Mouse (Mus musculus): ENCODE measurements at regions not wholly inside any gene's neighbourhood (a gene's known extent, or its start where the extent isn't known, plus 50 kb on each side); places are given as distances from the start of the nearest gene placed in this dataset.

DNA sequence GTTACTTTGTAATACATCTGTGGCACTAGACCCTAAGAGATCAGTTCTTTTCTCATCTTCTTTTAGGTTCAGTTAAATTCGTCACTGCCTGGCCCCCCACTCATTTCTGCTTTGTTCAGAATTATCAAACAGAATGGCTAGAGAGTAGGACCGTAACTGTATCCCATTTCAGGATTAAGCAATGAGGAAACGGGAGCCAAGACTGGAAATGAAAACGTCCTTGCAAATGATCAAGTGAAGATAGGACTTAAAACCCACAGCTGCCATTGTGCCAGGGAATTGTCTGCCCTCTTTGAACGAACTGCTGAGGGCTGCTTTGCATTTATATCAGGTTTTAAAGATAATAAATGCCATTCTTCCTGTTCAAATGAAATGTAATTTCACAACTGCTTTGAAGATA lies 133.7 kb upstream of the Peli2 start:
- no peak for DNase-seq (ENCODE audit: low spot score)
- intact Hi-C loops (cut with DNase I), result no loop called here

DNA sequence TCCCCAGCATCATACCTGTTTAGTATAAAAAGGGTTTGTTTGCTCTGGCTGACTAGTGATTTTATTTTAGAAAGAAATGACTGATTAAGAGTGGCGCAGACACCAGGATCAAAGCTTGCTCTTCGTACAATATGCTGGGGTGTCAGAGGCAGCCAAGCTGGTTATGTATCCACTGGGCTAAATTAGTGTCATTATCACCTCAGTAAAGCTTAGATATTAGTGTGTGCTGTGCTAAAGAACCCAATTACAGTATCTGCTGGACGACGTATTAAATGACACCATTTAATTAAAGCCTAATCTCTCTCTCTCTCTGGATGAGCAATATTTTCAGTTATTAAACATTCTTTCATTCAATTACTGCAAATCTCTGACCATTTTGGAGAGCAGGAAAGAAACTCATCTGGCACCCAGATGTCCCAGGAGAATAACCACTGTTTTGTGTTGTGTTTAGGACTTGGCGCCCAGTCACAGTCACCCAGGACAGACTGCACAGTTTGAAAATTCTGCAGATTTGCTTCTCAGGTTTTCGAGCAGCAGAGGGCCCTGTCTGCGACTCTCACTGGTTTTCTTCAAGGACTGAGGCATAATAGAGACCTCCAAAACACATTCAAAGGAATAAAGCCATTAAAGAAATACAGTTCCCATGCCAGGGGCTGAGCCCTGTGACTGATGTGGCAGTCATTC lies 133.1 kb upstream of the Peli2 start:
- no peak for DNase-seq (ENCODE audit: low spot score)
- intact Hi-C loops (cut with DNase I), result no loop called here

DNA sequence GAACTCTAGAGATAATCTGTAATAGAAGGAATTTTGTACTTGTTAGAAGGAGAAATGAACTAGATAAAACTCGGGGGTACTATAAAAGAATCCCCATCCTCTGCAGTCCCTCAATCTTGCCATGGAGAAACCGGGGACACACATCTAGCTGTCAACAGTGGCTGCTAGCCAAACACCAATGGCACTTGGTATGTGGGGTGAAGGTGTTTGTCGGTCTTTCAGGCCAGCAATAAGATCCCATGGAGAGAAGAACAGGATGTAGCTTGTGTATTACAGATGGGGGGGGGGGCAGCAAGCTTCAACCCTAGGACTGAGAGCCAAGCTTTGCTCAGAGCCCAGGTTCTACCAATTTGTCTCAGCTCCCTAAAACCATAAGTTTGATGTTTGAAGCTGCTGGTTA lies 132.5 kb upstream of the Peli2 start:
- intact Hi-C loops (cut with DNase I), result no loop called here
- no peak for DNase-seq (ENCODE audit: low spot score)

DNA sequence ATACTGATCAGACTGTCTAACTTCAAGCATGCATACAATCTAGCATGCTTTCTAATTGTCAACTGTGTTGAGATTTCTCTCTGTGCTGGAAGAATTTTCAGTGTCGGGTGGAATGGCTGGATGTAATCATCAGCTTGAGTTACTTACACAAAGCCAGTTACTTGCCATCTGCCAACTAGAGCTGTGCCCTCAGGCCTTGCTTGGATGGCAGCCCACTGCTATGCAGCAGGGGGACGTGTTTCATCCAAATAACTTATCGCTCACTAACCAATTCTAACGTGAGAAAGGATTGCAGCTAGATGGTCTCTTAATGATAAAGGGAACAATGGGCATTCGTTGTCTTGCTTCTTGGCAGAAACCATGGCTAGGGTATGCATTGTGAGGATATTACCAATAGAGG lies 131.3 kb upstream of the Peli2 start:
- no peak for DNase-seq (ENCODE audit: low spot score)
- intact Hi-C loops (cut with DNase I), result no loop called here

DNA sequence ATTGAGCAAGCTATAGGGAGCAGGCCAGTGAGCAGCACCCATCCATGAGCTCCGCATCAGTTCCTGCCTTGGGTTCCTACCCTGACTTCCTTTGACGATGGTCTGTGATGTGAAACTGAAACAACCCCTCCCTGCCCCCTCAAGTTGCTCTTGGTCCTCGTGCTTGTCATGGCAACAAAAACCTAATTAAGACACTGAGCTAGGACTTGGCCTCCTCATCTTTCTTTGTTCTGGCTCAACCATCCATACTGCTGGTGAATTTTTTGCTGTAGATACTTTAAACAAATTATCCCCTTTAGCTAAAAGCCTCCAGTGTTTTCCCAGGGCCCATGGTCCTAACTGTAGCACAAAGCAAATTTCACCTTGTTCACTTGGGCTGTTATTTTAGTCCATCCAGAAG lies 129.9 kb upstream of the Peli2 start:
- no peak for DNase-seq (ENCODE audit: low spot score)
- intact Hi-C loops (cut with DNase I), result no loop called here

DNA sequence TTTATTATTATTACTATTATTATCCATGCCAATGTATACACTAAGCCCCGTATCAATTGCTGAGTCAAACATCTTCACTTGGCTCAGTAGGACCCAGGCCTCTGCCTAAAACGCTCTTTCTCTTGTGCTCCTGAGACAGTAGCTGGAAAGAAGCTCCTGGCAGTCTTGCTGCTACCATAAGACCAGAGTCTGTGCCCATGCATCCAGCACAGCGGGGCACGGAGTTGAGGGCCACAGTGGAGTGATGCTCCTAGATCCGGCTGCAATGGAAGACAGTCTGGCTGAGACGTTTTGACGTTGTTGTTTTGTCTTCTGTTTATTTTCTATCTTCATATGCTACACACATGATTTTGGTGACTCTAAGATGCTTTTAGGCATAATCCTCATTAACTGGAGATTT lies 129.1 kb upstream of the Peli2 start:
- intact Hi-C loops (cut with DNase I), result no loop called here
- no peak for DNase-seq (ENCODE audit: low spot score)

DNA sequence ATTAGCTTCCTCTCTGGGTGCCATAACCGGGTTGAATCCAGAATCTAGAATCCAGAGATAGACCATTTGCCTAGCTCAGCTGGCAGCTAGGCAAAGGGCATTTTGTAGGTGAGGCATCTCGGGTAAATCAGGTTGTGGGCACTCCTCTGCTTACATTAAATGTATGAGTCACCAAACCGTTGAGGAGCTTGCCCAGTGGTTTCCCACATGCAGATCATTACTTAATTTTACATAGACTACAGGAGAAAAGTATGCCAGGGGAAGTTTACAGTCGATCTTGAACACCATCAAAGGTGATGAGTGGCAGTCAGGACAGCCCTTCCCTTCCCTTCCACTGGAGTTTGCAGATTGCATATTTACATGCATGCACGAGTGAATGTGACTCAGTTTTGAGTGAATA lies 128.5 kb upstream of the Peli2 start:
- intact Hi-C loops (cut with DNase I), result no loop called here

DNA sequence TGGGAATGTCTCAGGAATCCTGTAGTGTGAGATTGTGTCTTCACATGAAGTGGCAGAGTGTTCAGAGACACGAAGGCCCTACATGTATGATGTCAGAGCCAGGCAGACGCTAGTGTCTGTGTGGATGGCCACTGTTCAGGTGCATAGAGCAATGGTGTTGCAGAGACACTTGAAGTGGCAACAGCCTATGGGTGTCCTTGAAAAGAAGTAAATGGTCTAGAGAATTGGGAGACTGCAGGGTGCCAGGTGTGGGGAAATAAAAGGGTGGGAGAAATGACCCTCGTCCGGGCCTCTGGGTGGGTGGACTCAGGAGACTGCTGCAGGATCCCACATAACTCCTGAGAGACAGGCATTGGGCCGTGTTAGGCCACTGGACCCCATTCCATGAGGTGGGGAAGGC lies 127.8 kb upstream of the Peli2 start:
- intact Hi-C loops (cut with DNase I), result no loop called here
- DNase-seq (ENCODE audit: low spot score), result no peak

More for the DNA sequence above, 128.5 kb upstream of the Peli2 start:
- no peak for DNase-seq (ENCODE audit: low spot score)

DNA sequence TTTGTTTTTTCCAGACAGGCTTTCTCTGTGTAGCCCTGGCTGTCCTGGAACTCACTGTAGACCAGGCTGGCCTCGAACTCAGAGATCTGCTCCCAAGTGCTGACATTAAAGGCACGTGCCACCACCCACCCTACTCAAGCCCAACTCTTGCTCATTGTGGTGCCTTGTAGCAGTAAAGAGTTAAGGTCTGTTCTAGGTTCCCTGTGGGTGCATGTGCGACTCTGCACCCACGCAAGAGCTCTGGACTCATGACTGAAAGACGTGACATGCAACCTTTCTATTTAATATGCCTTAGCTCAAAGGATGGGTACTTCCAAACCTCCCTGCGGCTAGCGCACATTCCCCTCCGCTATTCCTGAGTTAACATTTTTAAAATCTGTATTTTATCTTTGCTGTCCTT lies 121.7 kb upstream of the Peli2 start:
- intact Hi-C loops (cut with DNase I), result no loop called here
- DNase-seq (ENCODE audit: low spot score), result no peak

DNA sequence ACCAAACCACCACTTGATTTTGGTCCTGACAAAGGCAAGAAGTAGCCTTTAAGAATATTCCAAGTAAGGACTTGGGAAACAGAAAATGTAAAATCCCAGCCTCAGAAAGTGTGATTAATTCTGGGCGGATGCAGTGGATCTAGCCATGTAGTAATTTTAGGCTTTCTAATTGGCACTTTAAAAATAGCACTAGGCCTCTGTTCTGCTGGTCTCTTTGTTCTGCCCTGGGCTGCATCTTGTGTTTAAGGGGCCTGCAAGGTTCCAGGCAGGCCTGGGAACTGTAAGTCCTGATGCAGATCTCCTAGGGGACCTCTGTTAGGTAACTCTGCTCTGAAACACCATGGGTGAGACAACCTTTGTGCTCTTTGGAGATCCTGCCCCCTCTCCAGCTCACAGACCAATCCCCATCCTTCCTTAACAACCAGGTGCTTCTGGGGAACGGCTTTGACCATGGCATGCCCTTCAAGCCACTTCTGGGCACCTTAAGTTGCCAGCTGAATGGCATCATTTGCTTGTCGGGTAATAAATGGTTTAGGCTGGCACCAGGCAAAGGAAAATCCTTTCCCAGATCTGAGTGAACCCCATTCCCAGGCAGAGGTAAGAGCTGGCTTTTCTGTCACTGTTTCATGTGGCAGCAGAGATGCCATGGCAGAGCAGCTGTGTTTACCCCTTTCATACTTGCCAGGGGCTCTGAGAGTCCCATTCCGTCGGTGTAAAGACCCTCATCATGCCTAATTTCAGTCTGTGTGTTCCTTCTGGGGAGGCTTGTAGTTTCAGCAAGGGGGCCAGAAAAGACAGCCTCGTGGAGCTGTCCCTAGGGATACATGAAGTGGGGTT lies 115.3 kb upstream of the Peli2 start:
- DNase-seq (ENCODE audit: low spot score), result no peak
- intact Hi-C loops (cut with DNase I), result no loop called here

DNA sequence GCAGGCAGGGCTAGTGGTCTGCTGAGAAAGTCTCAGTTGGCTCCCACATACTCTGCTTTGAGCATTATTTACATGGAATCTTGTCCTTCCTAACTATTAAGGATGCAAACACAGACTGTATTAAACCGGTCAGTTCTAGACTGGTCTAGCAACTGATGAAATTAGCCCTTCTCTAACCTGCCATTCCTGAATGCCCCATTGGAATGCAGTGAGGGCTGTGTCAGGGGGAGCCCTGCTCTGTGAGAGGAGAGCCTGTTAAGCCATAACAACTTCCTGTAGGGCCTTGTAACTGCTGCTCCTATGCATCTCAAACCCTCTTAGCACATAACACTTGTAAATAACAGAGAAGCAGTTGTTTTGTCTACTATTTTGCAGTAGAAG lies 114.7 kb upstream of the Peli2 start:
- intact Hi-C loops (cut with DNase I), result no loop called here
- DNase-seq (ENCODE audit: low spot score), result no peak

DNA sequence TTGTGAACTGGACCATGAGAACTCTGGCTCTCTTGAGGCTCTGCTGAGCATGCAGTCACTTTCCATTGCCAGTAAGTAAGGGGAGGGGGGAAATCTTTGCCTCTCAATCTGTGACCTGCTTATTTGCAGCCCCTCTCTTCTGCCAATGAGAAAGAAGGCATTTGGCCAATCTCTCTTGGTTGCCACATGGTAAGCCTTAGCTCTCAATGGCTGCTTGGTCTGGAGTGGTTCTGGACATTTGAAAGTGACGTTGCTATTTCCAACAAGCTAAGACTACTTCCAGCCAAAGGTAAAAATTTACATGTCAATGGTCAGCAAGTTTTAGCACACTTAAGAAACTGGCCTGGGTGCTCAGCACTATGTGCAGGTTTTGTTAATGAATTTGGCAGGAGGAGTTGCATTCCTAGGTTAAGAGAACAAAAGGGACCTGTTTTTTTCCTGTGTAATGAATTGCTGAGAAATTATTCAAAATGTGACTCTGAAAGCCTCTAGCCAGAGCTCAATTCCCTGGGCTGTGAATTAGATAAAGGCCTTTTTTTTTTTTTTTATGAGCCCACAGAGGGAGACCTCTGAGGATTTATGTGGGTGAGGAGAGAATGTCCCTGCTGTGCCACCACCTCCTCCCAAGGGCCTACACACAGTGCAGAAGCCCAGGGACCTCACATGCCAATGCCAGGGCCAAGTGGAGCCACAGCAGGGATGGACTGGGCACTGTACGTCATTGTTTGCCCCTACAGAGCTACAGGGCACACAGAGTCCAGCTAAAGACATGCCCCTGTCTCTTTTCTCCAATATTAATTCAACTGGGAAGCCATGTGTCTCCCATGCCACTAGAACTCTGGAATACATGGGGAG lies 108.0 kb upstream of the Peli2 start:
- DNase-seq (ENCODE audit: low spot score), result no peak
- intact Hi-C loops (cut with DNase I), result no loop called here

DNA sequence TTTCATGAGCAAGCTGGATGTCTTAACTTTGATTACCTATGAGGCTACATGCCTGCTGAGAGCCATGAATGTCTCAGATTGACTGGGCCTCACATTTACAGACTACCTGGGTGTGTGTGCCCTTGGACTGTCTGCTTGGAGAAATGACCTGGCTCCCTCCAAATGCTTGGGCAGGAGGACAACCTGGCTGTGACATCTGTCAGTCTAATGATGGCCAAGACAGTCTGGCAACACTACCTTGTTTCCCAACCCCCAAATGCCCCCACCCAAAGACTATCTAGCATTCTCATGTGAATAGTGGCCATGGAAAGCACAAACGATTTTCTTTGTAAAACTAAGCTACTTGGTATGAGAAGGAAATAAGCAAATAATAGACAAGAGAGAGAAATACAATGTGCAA lies 107.2 kb upstream of the Peli2 start:
- no peak for DNase-seq (ENCODE audit: low spot score)
- intact Hi-C loops (cut with DNase I), result no loop called here

DNA sequence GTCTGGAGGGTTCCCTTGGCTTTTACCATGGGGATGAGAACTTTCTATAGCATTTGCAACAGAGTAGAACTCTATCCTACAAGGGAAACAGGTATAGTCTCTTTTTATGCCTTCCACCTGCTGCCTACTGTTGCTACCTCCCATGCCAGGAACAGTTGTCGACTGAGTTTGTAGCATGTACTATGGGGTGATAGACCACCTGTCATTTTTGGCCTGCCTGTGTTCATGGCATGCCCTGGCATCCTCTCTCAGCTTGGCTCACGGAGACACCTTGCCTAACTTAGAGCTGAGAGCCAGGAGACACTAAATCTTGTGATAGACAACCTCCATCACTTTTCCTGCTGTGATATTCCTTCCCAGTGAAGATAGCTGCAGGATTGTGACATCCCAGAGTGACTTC lies 105.8 kb upstream of the Peli2 start:
- intact Hi-C loops (cut with DNase I), result no loop called here

DNA sequence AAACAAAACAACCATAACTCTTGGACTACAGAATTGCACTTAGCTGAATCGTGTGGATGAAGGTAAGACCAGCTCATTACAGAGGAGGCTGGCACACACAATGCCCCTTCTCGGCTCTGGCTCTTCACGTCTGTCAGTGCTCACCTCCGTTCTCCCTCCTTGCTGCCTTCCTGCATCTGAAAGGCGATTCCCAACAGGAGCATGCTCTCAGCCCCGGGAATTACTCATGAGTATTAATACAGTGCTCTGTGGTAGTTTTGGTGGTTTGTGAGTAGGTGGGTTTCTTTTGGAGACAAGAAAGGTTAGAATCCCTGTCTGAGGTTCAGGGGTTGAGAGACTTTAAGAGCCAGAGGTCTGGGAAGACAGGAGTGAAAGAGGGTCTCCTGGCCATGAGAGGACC lies 102.7 kb upstream of the Peli2 start:
- intact Hi-C loops (cut with DNase I), result no loop called here
- no peak for DNase-seq (ENCODE audit: low spot score)

More for the DNA sequence above, 105.8 kb upstream of the Peli2 start:
- no peak for DNase-seq (ENCODE audit: low spot score)

DNA sequence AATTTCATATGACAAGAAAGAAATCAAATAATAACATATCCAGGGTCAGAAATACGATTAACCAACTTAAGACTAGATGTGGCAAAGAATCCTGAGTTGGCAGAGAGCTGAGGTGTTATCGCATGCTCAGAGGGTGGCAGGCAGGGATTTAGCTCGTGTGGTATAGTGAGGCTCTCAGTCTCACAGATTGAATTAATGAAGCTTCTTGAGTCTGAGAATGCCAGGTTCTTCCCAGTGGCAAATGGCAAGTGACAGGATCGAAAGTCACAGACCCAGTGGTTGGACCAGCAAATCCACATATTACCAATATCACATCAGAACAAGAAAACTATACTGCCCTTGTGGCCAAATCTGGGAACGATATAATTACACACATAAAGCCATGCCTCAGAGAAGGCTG lies 101.3 kb upstream of the Peli2 start:
- intact Hi-C loops (cut with DNase I), result no loop called here
- DNase-seq (ENCODE audit: low spot score), result no peak

DNA sequence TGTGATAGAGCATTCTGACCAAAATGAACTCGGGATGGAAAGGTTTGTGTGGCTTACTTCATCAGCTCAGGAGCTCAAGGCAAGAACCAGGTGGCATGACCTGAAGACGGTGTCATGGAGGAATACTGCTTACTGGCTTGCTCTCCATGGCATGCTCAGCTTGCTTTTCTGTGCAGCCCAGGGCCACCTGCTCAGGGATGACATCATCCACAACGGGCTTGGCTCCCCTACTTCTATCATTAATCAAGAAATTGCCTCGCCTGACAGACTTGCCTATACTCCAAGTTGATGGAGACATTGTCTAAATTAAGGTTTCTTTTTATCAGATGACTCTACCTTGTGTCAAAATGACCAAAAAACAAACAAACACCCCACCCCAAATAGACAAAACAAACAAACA lies 98.4 kb upstream of the Peli2 start:
- intact Hi-C loops (cut with DNase I), result loop anchor here (10.0 kb wide), 1 partner anchor 63 kb away; no protein-coding TSS in a partner anchor
- no peak for DNase-seq (ENCODE audit: low spot score)

DNA sequence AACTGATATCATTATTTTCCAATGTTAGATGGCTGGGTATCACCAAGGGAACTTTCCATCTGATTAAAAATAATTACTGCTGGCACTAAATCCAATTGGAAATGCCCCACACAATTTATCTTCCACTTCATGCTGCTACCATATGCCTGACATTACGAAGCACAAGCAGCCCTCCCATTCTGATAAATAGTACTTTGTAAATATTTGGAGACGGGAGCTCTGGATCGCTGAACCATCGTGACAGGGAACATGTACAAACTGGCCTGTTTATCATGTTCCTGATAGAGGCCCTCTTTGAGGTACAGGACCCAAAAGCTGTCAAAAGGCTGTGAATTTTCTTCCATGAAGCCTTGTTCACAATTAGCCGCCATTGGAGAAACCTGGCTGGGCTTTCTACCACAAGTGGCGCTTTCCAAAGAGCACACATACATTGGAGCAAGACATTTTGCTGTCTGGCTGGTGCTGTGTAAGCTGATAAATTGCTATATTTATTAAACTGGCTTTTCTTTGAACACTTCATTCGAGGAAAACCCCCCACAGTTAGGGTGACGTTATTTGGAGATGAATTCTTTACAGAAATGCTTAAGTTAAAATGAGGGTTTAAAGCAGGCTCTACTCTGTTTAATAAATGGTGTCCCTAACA lies 96.5 kb upstream of the Peli2 start:
- no peak for DNase-seq (ENCODE audit: low spot score)
- intact Hi-C loops (cut with DNase I), result loop anchor here (10.0 kb wide), 1 partner anchor 61 kb away; no protein-coding TSS in a partner anchor

DNA sequence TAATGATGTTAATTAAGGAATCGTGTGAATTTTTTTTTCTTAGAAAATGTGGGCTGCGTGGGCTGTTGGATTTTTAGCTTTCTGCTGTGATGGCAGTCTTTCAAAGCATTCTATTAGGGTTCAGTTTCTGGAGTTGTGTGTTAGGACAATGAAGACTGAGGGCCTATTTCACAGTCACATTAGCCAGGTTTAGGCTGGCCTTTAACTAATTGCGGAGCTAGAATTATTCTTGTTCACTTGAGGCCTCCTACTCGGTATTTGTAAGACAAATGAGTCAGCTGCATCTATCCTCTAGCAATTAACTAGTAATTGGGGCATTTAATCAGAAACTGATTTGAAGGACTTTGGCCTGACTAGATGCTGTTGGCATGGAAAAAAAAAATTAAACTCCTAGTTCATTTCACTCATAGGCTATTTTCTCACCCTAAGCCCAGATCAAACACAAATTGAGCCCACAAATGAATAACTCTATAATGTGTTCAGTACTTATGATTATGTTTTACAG lies 81.3 kb upstream of the Peli2 start:
- intact Hi-C loops (cut with DNase I), result no loop called here
- no peak for DNase-seq (ENCODE audit: low spot score)

DNA sequence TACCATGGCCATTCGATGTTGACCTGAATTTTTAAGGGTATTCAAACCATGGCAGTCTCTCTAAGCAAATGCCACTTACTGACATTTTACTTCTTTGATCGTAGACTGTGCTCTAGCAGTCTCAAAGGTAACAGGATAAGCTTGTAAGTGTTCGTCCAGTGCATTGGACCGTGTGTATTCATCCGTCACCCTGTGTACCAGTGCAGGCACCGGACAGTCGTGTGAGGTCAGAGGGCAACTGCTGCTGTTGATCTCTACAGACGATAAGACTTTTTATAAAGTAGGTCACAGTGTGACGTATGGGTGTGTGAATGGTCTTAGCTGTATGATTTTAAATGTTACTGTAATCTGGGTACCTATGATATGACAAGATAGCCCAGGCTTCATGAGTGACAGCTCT lies 74.5 kb upstream of the Peli2 start:
- intact Hi-C loops (cut with DNase I), result no loop called here
- DNase-seq (ENCODE audit: low spot score), result no peak

Data from heart, postnatal 25 days (tissue).